Mouse (Mus musculus) c-Kit-positive CD71-positive TER-119-negative erythroid progenitor cells, embryonic 14.5 days (primary cell): ENCODE results near the gene Wfdc18.
A peak's percentile ranks its signal among the peaks of the same experiment; 100 is the strongest.

Source experiments
- DNase-seq: peaks from one replicate; pipeline ENCODE4 v3.0.0-alpha.2; 2013; ENCODE audit warnings: low read depth

Gene Wfdc18

GRCm38 (mm10) chr11:83708715-83709114, at the start of gene Wfdc18:
TSS of gene Wfdc18 (plus strand) at chr11:83709015.
- no peak for DNase-seq

GRCm38 (mm10) chr11:83662204-83662603, 46.6 kb upstream of the Wfdc18 start, which contains the start of gene Ccl4:
TSS of gene Ccl4 (plus strand) at chr11:83662584.
- no peak for DNase-seq

GRCm38 (mm10) chr11:83663532-83663931, 45.3 kb upstream of the Wfdc18 start:
- no peak for DNase-seq

DNA sequence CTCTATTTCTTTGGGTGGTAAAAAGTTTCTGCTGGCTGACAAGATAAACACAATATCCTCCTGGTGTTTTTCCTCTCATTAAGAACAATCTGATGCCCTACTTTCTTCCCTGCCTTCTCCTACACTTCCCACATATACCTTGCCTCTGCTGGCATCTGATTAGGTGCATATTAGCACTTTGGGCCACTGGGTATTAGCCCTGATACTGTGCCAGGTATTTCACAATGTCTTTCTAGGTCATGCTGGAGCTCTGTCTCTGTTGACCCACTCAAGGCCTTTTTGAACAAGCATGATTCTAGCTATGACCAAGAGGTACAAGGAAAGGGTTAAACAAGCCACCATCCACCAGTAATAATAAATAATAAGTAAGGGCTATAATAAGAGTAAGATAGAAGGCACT, 37.1 kb upstream of the Wfdc18 start:
- DNase-seq, result no peak

- DNase-seq, result no peak
Observed at GRCm38 (mm10) chr11:83675665-83676064, 33.1 kb upstream of the Wfdc18 start.

DNA sequence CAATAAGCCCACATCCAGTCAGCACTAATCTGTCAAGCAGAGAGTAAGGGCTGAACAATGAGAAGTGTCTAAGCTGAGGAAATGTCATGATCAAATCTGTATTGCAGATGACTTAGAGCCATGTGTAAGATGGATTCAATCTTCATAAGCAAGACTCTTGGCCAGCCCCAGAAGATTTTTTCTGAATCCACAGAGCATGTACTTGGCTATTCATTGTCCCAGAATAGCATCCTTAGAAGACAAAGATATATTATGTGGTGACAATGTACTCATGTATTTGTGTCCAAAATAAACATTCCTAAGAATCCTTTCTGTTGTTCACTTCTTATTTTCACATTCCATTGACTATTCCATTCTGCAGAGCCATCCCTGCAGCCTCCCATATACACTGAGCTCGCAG, 18.9 kb upstream of the Wfdc18 start:
- no peak for DNase-seq

- DNase-seq, result no peak
Observed at GRCm38 (mm10) chr11:83692008-83692407, 16.8 kb upstream of the Wfdc18 start.

- no peak for DNase-seq
Observed at GRCm38 (mm10) chr11:83703705-83704104, 5.1 kb upstream of the Wfdc18 start, which contains the start of gene Wfdc17. TSS of gene Wfdc17 (plus strand) at chr11:83703991.

GRCm38 (mm10) chr11:83709683-83710082, 868 bp downstream of the Wfdc18 start:
- no peak for DNase-seq

- DNase-seq, result no peak
Observed at GRCm38 (mm10) chr11:83712671-83713070, 3.9 kb downstream of the Wfdc18 start.

- no peak for DNase-seq
Observed at GRCm38 (mm10) chr11:83713925-83714324, 5.1 kb downstream of the Wfdc18 start.

- DNase-seq, result no peak
Observed at GRCm38 (mm10) chr11:83717042-83717665, 8.3 kb downstream of the Wfdc18 start.

DNA sequence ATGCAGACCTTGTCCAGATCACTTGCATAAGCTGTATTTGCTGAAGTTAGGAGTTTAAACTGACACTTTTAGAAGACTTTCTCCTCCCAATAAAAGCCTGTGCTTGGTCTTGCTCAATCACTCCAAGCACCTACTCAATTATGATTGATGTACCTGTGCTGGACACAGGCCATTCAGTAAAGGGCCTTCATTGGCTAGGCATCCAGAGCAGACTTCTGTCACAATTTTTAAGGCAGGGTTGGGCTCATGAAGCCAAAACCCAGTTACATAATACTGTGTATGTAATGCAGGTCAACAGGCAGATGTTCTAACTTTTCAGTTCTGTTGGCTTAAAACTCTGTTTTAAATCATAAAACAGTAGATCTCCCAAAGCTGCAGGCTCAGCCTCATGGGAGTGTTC, 12.0 kb downstream of the Wfdc18 start:
- DNase-seq, result no peak

- no peak for DNase-seq
Observed at GRCm38 (mm10) chr11:83728757-83729432, 20.1 kb downstream of the Wfdc18 start.

DNA sequence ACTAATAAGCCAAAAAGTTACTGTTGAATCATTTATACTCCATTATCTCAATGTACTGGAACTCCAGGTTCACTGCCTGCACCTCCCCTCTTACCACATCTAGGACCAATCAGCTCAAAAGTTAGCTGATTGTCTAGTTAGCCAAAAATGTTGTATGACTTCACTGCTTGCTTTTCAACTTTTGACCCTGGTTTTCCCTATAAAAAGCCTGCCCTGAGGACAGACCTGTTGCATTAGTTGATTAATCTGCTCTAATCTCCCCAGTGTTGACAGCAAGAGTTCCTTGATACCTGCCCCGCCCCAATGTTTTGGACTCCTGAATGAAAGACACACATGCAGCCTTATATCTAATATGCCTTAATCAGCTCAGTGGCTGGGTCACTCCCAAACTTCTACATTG, 22.3 kb downstream of the Wfdc18 start:
- DNase-seq, result no peak

DNA sequence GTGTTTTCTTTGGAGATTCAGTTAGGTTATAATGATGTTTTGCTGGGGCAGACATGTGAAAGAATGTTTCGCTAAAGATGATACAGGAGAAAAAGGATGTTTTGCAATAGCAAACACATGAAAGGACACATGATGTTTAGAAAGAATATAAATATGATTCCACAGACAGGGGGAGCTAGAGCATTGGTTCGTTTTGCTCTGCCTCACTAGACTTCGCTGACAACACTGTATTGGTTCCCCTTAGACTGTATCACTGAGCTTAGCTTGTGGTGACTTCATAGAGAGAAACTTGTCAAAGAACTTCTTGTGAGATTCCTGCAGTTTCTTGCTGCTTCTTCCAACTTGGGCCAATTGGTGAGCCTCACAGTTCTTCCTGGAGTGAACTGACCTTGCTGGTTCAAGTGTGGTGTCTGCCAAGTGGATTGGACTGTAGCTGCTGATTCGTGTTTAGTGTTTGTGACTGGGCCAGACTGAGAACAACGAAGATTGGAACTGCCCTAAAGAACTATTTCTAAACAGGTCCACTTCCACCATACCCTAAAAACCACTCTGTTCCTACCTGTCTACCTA, 24.3 kb downstream of the Wfdc18 start:
- no peak for DNase-seq

DNA sequence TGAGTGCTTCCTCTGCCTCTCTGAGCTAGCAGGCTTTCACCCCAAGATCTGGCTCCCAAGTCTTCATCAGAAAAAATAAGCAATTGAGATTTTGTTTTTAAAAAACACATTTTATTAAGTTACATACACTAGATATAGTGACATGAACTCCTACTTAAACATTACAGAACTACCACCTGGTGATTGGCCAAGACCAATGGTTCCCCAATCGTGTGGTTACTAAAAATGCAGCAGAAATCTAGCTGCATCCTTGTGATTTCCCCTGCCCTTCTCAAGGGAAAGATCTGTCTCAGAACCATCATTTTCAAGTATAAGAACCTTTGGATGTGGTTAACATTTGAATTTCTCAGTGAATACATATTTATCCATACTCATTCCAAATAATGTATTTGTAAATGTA, 25.4 kb downstream of the Wfdc18 start:
- no peak for DNase-seq

DNA sequence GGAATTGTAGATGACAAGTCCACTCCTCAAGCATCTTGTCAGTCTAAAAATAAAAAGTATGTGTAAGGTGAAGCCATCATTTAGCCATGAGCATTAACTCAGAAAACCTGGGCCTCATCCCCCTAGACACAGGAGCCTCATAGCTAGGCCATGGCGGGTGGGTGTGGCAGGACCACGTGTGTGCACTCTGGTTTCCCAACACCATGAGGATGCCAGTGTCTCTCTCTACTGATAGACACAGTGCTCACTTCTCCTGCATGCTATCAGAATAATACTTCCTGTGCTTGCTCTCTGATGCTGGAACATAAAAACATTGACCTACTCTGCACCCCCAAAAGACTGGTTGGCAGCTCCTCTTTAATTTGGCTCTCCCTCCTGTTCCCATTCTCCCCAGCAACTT, 27.1 kb downstream of the Wfdc18 start:
- no peak for DNase-seq

DNA sequence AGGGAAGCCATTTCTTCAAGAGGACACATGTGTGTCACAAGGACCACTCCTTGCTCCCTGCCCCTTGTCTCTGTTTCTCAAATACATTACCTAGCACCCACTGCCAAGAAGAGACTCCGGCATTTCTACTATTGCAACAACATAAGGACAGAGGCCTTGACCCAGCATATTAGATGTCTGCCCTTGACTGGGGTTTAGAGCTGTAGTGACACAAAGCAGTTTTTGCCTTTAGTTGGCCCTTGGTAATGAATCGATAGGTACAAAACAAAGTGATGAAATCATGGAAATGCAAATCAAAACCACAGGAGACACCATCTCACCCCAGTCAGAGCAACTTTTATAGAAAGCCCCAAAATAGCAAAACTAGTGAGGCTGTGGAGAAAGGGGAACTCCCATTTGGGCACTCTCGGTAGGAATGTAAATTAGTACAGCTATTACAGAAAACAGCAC, 28.3 kb downstream of the Wfdc18 start:
- no peak for DNase-seq

DNA sequence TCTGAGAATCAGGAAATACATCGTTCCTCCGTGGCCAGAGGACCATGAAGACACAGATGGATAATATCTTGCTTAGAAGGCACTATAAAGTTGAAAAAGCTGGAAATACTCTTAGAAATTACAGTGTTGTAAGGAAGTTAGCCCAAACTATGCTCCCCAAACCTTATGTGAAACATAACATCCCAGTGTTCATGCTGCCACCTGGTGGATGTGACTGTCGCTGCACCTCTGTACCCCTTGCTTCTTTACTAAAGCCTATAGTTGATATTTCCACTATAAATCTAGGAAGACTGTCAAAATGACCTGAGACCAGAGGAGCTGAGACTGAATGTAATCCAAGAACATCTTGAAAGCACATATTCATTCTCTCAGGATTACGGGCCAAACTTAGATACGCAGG, 30.4 kb downstream of the Wfdc18 start:
- DNase-seq, result peak; percentile 29

DNA sequence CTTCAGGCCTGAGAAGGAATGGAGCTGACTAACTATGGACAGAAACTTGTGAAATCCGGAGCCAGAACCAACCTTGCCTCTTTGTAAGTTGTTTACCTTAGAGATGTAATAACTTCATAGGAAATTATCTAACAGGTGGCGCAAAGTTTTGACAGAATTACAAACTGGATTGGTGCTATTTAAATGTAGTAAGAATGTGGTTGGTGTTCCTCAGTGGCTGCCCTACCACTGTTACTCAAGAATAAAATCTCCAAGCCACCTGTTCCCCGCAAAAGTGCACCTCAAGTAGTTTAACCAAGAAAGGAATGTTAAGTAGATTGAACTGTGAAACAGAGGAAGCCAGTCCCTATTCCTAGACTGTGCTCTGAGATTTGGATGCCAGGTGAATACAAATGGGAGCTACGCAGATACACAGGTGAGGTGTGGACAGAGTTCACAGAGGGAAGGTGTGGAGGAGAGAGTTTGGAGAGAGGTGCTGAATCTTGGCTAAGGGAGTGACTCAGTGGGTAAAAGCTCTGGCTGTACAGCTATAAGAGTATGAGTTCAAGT, 31.7 kb downstream of the Wfdc18 start:
- DNase-seq, result no peak

DNA sequence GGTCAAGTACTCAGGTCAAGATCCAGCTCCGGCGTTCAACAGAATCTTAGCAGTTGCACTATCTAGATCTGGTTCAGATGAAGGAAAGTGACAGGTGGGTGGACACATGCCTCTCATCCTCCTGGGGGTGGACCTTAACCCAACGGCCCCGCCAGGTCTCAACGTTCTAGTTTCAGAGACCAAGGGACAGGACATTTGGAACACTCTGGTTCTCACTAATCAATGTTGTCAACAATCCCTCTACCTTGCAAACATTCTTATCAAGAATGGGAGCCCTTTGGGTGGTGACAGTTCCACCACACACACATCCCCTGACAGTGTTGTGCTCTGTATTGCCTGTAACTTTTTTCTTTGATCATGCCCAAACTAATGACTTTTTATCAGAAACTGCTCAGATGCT, 33.0 kb downstream of the Wfdc18 start:
- DNase-seq, result no peak

DNA sequence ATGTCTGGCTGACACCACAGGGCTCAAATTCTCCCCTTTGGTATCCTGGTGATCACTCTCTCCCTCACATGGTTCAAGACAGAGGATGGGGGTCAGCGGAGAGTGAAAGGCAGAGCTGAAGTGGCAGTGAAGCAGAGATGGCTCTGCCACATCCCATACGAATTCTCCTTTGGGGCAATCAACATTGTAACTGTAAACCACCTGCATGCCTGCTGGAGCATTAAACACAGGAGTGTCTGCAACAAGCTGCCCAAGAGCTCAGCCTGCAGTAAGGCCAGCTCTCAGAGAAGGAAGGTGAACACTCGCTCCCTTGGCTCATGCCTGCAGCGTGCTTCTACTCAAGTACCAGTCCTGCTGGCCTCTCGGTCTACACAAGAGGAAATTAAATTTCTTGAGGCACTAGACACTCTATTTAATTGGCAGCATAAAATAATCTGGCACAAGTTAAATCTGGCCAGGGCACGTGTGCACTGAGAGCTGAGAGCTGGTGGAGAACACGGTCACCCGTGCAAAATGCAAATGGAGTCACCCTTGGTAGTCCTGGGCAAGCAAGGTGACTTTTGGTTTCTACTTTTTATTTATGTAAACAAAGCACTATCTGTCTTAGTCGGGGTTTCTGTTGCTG, 34.0 kb downstream of the Wfdc18 start:
- DNase-seq, result no peak
